Mouse (Mus musculus) liver, embryonic 13.5 days (tissue): Measurements from ENCODE around the gene Ntrk3. TPM values are rescaled to one million over a fixed set of nuclear protein-coding genes. Genes with fewer than 3 reads are reported as not detected.

Experiments
- ATAC-seq: fragments of 200-750 bp; cut with Nextera tagmentation; 2 replicates; pipeline ENCODE4 v1.8.0; 2017; ENCODE audit warnings: low read depth, mild to moderate bottlenecking, moderate number of reproducible peaks, moderate library complexity
- DNase-seq: peaks from one replicate; pipeline ENCODE4 v3.0.0; 2022
- H3K27ac ChIP-seq: fragments of 300-500 bp; sonication (generic); 2 replicates; pipeline ENCODE4 v1.5.1; 2015; ENCODE audit warnings: moderate library complexity, mild to moderate bottlenecking, inconsistent platforms
- H3K27me3 ChIP-seq: fragments of 300-500 bp; sonication (generic); 2 replicates; pipeline ENCODE4 v1.6.1; 2015; ENCODE audit warnings: mild to moderate bottlenecking, inconsistent platforms
- H3K36me3 ChIP-seq: fragments of 300-500 bp; sonication (generic); 2 replicates; pipeline ENCODE4 v1.6.1; 2015; ENCODE audit warnings: mild to moderate bottlenecking, inconsistent platforms
- H3K4me1 ChIP-seq: fragments of 300-500 bp; sonication (generic); replicated peaks from 2 replicates; pipeline ENCODE4 v1.6.1; 2015; ENCODE audit warnings: inconsistent platforms
- H3K4me2 ChIP-seq: fragments of 300-500 bp; sonication (generic); 2 replicates; pipeline ENCODE4 v1.6.1; 2015; ENCODE audit warnings: inconsistent platforms, mild to moderate bottlenecking, moderate library complexity
- H3K4me3 ChIP-seq: fragments of 300-500 bp; sonication (generic); replicated peaks from 2 replicates; pipeline ENCODE4 v1.5.1; 2015; ENCODE audit warnings: mild to moderate bottlenecking, inconsistent platforms
- H3K9ac ChIP-seq: fragments of 300-500 bp; sonication (generic); 2 replicates; pipeline ENCODE4 v1.6.1; 2015; ENCODE audit warnings: mild to moderate bottlenecking, inconsistent platforms
- H3K9me3 ChIP-seq: fragments of 300-500 bp; sonication (generic); replicated peaks from 2 replicates; pipeline ENCODE4 v1.6.1; 2016; ENCODE audit warnings: inconsistent platforms
- WGBS: fragments of 180-500 bp; shearing (Covaris S2); methylation state at CpG from one replicate; pipeline ENCODE4 v1.1.7; 2015; ENCODE audit not compliant: insufficient replicate concordance; 5-methylcytosine and 5-hydroxymethylcytosine counted together
- polyA plus RNA-seq: library from polyadenylated mRNA; unstranded; fragments of >200 nt; fragmentation: Nextera tagmentation; extraction: Ambion mirVana; gene quantifications from 2 replicates; pipeline ENCODE4 v1.2.1, GENCODE M21; 2015

Ntrk3 gene
- polyA plus RNA-seq, 1 experiment from 2014 or later, result 0.20 TPM

DNA sequence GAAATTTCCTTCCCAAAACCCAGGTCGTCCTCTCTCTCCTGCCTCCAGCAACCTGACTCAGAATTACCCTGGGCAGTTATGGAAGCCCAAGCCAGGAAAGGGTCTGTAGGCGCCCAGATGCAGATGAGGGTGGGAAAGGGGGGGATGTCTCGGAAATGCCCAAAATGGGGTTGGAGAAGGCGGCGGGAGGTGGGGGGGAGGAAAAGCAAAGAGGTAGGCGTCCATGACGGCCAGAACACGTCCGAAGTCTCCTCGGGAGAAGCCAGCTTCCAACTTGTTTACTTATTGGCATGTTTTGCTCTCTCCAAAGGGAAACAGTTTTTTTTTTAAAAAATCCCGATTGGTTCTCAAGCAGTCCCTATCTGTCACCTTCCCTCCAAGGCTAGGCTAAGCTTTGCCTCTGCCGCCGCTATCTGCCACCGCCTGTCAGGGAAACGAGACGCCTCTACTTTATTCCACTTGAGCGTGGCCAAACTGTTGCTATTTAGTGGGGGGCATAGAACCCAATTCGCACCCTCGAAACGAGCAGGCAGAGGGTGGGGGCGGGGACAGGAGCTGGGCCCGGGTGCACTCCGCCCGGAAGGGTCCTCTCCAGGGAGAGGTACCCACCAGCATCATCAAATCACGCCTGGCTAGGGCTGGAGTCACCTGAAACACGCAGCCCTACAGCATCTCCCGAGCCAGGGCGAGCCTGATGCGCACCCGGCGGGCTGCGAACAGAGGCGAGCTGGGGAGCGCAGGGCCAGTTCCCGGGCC is 160.9 kb downstream of the Ntrk3 start:
- Histone ChIP-seq H3K4me1 (no peaks in the 10 kb centered on the region), H3K27me3 (peaks cover 78% of the 10 kb centered on the region), H3K4me3 (peak overlapping the region; percentile 12; the same call in 1 of the 2 replicates), H3K36me3 (no peaks in the 10 kb centered on the region), H3K9me3 (no peaks in the 10 kb centered on the region), H3K9ac (no peak overlapping the region), H3K4me2 (peak overlapping the region; percentile 47; the same call in 1 of the 2 replicates), H3K27ac (no peak overlapping the region)
- 3% methylated on average over 35 of the region's 35 CpGs for WGBS
- ATAC-seq (no peak), DNase-seq (no peak)

DNA sequence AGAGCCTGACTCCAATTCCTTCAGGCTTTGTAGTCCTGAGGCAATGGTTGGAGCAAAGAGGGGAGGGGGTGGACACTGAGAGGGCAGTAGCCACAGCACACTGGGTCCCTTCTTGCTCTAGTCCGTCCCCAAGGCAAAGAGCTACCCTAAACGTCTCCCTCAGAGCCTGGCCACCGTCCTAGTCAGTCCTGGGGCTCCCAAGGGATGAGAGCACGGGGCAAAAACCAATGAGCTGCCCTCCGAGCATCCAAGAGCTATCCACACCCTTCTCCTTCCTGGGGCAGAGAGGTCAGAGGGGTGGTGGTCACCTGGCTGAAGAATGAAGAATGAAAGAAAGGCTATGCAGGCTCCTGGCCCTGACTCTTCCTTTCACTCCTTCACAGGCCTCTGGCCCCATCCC is 161.6 kb downstream of the Ntrk3 start:
- no peak overlapping the region for H3K27ac ChIP-seq
- H3K36me3 ChIP-seq, result no peaks in the 10 kb centered on the region
- DNase-seq, result no peak
- no peaks in the 10 kb centered on the region for H3K9me3 ChIP-seq
- H3K9ac ChIP-seq, result no peak overlapping the region
- WGBS, result 8% methylated on average over 5 of the region's 5 CpGs
- H3K4me3 ChIP-seq, result no peak overlapping the region
- H3K27me3 ChIP-seq, result peaks cover 76% of the 10 kb centered on the region
- no peak for ATAC-seq
- H3K4me2 ChIP-seq, result no peak overlapping the region
- no peaks in the 10 kb centered on the region for H3K4me1 ChIP-seq

DNA sequence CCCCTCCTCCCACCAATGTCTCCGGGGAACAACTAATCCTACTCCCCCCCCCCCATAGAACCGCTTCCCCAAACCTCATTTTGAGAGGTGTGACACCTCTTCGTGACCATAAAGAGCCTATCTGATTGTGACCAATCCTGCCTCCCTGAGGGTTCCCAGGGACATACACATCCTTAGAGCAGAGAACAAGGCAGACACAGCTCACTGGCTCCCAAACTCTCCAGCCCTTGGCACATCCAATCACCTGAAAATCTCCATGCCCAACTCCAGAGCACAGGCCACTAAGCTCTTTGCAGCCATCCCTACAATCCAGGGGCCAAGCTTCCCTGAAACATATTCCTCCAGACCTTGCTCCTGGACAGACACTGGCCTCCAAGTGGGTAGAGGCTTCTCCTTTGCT is 162.3 kb downstream of the Ntrk3 start:
- Histone ChIP-seq H3K9ac (no peak overlapping the region), H3K9me3 (no peaks in the 10 kb centered on the region), H3K36me3 (no peaks in the 10 kb centered on the region), H3K27ac (no peak overlapping the region), H3K4me2 (no peak overlapping the region), H3K4me3 (no peak overlapping the region), H3K27me3 (peaks cover 69% of the 10 kb centered on the region), H3K4me1 (no peaks in the 10 kb centered on the region)
- DNase-seq, result no peak
- 18% methylated on average over 3 of the region's 3 CpGs for WGBS
- no peak for ATAC-seq

DNA sequence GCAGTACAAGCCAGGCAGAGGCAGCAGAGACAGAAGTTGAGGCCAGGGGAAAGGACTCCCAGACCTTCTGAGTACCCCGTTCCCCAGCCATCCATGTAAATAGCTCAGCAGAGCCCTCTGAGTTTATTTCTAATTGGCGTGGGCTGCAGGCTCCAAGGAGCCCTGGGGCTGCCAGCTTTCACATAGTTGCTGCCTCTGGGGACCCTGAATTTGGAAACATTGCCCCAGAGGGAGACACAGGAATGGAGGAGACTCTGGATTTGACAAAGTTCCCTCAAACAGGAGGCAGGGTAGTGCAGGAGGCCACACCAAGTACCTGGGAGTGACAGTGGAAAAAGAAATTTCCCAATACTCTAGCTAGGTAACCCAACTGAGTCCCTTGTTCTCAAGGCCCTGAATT is 166.6 kb downstream of the Ntrk3 start:
- Histone ChIP-seq H3K4me3 (no peak overlapping the region), H3K27ac (no peak overlapping the region), H3K9ac (no peak overlapping the region), H3K4me2 (no peak overlapping the region), H3K27me3 (peaks cover 32% of the 10 kb centered on the region), H3K36me3 (no peaks in the 10 kb centered on the region), H3K9me3 (no peaks in the 10 kb centered on the region), H3K4me1 (no peaks in the 10 kb centered on the region)
- no peak for ATAC-seq
- 33% methylated on average over 2 of the region's 2 CpGs for WGBS
- DNase-seq, result no peak

DNA sequence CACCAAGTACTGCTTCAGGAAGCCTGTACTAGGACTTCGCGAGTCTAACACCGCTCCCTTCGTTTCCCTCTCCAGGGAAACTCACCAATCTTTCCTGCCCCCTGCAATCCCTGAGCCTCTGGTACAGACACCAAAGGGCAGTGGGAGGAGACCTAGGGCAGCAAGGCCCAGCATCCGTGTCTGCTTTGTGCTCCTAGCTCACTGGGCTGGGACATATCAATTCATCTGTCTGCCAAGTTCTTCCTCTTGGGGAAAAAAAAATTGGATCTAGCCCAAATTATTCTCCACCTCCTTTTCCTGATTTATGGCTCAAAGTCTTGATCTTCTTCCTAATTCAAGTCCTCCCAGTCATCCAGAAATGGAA is 168.6 kb downstream of the Ntrk3 start:
- Histone ChIP-seq H3K27ac (no peak overlapping the region), H3K9ac (no peak overlapping the region), H3K27me3 (peaks cover 14% of the 10 kb centered on the region), H3K4me1 (no peaks in the 10 kb centered on the region), H3K4me2 (no peak overlapping the region), H3K9me3 (no peaks in the 10 kb centered on the region), H3K4me3 (no peak overlapping the region), H3K36me3 (no peaks in the 10 kb centered on the region)
- 13% methylated on average over 5 of the region's 5 CpGs for WGBS
- no peak for DNase-seq
- ATAC-seq, result no peak

DNA sequence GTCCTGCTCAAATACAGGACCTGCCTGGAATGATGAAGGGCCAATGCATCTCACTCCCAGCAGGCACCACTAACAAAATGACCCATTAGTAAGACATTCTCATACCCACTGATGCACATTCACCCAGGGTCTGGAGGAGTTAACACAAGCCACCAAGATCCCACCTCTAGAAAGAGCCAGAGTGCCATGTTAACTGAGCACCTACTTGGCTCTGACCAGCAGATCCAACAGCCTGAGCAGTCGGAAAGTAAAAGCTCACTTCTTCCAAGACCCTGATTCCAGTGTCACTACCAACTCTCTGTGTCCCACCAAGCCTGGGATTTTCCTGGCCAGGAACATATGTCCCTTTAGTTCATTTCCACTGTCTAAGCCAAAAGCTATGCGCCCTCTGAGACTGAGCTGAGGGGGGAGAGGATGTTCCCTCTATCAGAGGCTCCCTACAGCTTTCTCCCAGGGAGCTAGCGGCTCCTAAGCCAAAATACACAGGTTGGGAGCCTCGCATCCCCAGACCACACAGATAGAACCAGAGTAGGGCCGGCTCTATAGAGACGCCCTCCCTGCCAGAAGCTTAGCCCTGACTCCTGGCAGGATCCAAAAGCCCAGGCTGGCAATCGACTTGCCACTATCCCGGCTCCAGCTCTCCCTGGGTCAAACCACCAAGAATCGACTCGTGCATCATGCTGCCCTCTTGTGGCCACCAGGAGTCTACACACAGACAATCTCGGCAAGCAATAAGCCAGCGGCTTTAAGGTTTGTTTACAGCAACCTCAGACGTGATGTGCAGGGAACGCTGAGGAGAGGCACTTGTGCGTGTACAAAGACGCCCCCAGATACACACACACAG is 169.2 kb downstream of the Ntrk3 start:
- H3K9ac ChIP-seq, result no peak overlapping the region
- no peak for DNase-seq
- H3K4me3 ChIP-seq, result no peak overlapping the region
- no peak overlapping the region for H3K27ac ChIP-seq
- WGBS, result 9% methylated on average over 16 of the region's 16 CpGs
- peaks cover 11% of the 10 kb centered on the region for H3K27me3 ChIP-seq
- no peaks in the 10 kb centered on the region for H3K36me3 ChIP-seq
- no peaks in the 10 kb centered on the region for H3K4me1 ChIP-seq
- no peak overlapping the region for H3K4me2 ChIP-seq
- no peaks in the 10 kb centered on the region for H3K9me3 ChIP-seq
- no peak for ATAC-seq

DNA sequence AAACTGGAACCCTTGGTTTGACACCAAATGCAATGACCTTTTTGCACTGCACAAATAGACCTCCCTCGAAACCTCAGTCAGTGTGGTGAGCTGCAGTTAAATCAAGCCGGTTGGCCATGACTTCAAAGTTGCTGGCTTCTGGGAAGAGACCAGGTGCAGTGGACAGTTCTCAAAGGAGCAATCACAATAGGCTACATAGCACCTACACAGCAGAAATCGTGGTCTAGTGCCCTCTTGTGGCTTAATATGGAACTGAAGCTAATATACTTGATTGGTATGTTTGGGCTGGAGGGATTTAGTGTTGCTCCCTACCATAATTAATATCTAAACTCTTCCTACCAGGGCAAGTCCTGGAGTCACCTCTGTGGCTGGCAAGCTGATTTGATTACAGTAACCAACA is 171.2 kb downstream of the Ntrk3 start:
- Histone ChIP-seq H3K36me3 (no peaks in the 10 kb centered on the region), H3K4me2 (no peak overlapping the region), H3K9ac (no peak overlapping the region), H3K9me3 (no peaks in the 10 kb centered on the region), H3K4me1 (no peaks in the 10 kb centered on the region), H3K27me3 (peaks cover 10% of the 10 kb centered on the region), H3K4me3 (no peak overlapping the region), H3K27ac (no peak overlapping the region)
- 30% methylated on average over 3 of the region's 3 CpGs for WGBS
- no peak for DNase-seq
- no peak for ATAC-seq

DNA sequence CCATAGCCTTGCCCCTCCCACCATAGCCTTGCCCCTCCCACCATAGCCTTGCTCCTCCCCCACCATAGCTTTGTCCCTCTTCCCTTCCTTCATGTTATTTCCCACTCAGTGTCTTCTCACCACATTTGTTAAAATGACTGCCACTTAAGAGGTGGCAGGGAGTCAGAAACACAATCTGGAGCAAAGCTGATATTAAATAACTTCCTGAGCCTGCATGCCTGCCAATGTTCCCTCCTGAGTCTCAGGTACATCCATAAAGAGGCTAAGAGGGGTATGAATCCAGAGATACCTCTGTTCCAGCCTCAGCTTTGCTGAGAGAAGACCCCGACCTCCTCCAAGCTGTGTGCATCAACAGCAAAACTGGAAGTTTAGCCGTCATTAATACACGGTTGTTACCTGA is 172.4 kb downstream of the Ntrk3 start:
- Histone ChIP-seq H3K9me3 (no peaks in the 10 kb centered on the region), H3K4me1 (no peaks in the 10 kb centered on the region), H3K4me2 (no peak overlapping the region), H3K4me3 (no peak overlapping the region), H3K36me3 (no peaks in the 10 kb centered on the region), H3K9ac (no peak overlapping the region), H3K27ac (no peak overlapping the region), H3K27me3 (peaks cover 6% of the 10 kb centered on the region)
- WGBS, result 75% methylated on average over 3 of the region's 3 CpGs
- DNase-seq, result no peak
- ATAC-seq, result no peak

DNA sequence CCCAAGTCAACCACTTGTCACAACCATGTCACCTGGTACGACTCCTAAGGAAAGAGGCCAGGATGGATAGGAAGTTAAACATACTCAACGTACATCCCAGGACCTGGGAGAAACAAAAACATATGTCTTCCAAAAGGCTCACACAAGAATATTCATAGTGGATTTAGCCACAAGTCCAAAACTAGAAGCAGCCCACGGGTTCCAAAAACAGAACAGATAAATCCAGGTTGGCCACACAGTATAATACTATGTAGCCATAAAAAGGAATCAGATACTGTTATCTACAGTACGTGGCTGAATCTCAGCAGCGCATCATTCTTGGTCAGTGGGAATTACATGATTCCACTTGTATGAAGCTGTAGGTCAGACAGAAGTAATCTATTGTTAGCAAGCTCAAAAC is 179.3 kb downstream of the Ntrk3 start:
- H3K36me3 ChIP-seq, result no peaks in the 10 kb centered on the region
- WGBS, result 64% methylated on average over 5 of the region's 5 CpGs
- ATAC-seq (no peak), DNase-seq (no peak)
- no peak overlapping the region for H3K27ac ChIP-seq
- H3K27me3 ChIP-seq, result no peaks in the 10 kb centered on the region
- no peak overlapping the region for H3K9ac ChIP-seq
- H3K4me1 ChIP-seq, result no peaks in the 10 kb centered on the region
- H3K9me3 ChIP-seq, result no peaks in the 10 kb centered on the region
- H3K4me3 ChIP-seq, result no peak overlapping the region
- H3K4me2 ChIP-seq, result no peak overlapping the region

DNA sequence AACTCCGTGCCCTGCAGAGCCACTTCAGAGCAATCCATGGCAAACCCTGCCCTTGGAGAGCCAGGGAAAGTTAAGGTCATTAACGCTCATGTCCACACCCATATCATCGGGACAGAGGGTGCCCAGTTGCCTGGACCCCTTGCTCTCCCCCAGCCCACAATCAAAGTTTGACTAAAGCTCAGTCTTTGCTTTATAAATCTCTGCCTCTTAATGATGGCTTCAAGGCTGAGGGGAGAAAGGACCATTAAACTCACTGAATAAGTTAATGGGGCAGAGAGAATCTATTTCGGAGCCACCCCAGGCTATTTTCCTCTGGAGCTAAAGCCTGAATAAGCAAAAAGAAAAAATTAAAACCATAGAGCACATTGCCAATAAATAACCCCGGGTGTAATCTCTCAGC is 182.3 kb downstream of the Ntrk3 start:
- Histone ChIP-seq H3K9ac (no peak overlapping the region), H3K4me1 (no peaks in the 10 kb centered on the region), H3K4me2 (no peak overlapping the region), H3K27ac (no peak overlapping the region), H3K9me3 (no peaks in the 10 kb centered on the region), H3K36me3 (no peaks in the 10 kb centered on the region), H3K4me3 (no peak overlapping the region), H3K27me3 (no peaks in the 10 kb centered on the region)
- DNase-seq (no peak), ATAC-seq (no peak)
- 58% methylated on average over 5 of the region's 5 CpGs for WGBS

DNA sequence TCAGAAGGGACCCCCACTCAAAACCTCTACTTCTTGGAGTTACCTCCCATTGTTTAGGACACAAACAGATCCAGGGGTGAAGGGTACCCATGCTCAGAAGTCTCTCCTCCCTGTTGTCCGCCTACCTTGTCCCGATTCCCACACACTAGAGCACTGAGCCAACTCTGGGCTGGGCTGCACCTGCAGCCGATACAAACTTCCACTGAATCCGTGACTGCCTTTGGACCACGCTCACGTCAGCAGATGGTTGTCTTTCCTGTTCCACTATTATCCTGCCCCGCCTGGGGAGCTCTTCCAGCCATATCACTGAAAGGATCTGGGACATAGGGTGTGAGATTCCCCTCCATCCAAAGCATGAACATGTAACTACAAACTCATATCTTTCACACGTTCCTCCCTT is 188.4 kb downstream of the Ntrk3 start:
- WGBS, result 73% methylated on average over 8 of the region's 8 CpGs
- Histone ChIP-seq H3K4me3 (no peak overlapping the region), H3K4me1 (no peaks in the 10 kb centered on the region), H3K27me3 (no peaks in the 10 kb centered on the region), H3K9ac (no peak overlapping the region), H3K36me3 (no peaks in the 10 kb centered on the region), H3K4me2 (no peak overlapping the region), H3K9me3 (peaks cover 5% of the 10 kb centered on the region; the same call in 1 of the 2 replicates), H3K27ac (no peak overlapping the region)
- DNase-seq, result no peak
- ATAC-seq, result no peak

DNA sequence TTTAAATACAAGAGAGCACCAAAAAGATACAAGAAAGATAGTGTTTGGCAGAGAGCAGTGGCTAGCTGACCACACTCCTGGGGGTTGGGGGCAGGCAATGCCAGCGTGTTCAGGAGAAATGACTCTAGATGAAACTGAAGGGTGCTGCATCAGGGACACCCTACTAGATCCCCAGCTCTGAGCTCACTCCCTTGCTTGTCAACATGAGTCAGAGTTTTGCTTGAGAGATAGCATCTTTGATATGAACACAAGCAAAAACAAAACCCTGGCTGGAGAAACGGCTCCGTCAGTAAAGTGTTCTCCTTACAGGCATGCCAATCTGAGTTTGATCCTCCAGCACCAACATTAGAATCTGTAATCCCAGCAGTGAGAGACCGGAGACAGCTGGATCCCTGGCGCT is 189.1 kb downstream of the Ntrk3 start:
- H3K4me1 ChIP-seq, result no peaks in the 10 kb centered on the region
- no peak overlapping the region for H3K4me3 ChIP-seq
- H3K4me2 ChIP-seq, result no peak overlapping the region
- H3K9ac ChIP-seq, result no peak overlapping the region
- no peaks in the 10 kb centered on the region for H3K36me3 ChIP-seq
- no peak overlapping the region for H3K27ac ChIP-seq
- no peak for ATAC-seq
- H3K9me3 ChIP-seq, result peaks cover 5% of the 10 kb centered on the region; the same call in 1 of the 2 replicates
- H3K27me3 ChIP-seq, result no peaks in the 10 kb centered on the region
- 65% methylated on average over 5 of the region's 5 CpGs for WGBS
- DNase-seq, result no peak
